Mouse (Mus musculus) gastrocnemius, adult 18-20 months (tissue): ENCODE measurements around the gene Zfp973. TPM values are rescaled to one million over a fixed set of nuclear protein-coding genes. Genes with fewer than 3 reads are reported as not detected.
"Not testable (repeated sequence)": the region's sequence is repeated elsewhere in the genome, so short reads cannot be mapped to it uniquely, and the experiment has no call there.

Source experiments
- DNase-seq: peaks from one replicate; pipeline ENCODE4 v3.0.0; 2021; ENCODE audit warnings: low spot score
- long read RNA-seq, 2 experiments: library from polyadenylated mRNA; stranded (forward); transcript quantifications; one replicate each; pipeline ENCODE4 v2.0.0; 2021
- total RNA-seq, 2 experiments: library from RNA; stranded (reverse); gene quantifications; 2 replicates each; pipeline ENCODE4 v1.2.3; 2021

Gene Zfp973
- 10 to 100 TPM; 11.1 to 13.7 TPM for total RNA-seq
- long read RNA-seq, experiment 1, partial matches to known transcripts: 1 of 9 reads
- long read RNA-seq, experiment 1, other reads (novel, unspliced or antisense): 6 of 9 reads
- long read RNA-seq, experiment 2, partial matches to known transcripts: 3 of 5 reads
- long read RNA-seq, experiment 2, other reads (novel, unspliced or antisense): 1 of 5 reads

GRCm38 (mm10) chr2:176670222-176670621 is at the start of gene Zfp973:
Gene Zfp973, plus strand, starts transcription at chr2:176670522.
- DNase-seq: not testable (repeated sequence)

- DNase-seq: not testable (repeated sequence)
Measured at GRCm38 (mm10) chr2:176636244-176636643, 34.1 kb upstream of the Zfp973 start, which contains the start of gene Gm14308. Gene Gm14308, minus strand, starts transcription at chr2:176636344.

GRCm38 (mm10) chr2:176708051-176708450 is 37.7 kb downstream of the Zfp973 start, which contains the start of gene Gm14305:
Gene Gm14305, plus strand, starts transcription at chr2:176708328.
- DNase-seq: peak; percentile 2

Other genes with a start within 250 kb of the Zfp973 start
- gene Gm14435, start 246.9 kb upstream of the Zfp973 start, total RNA-seq: 1 to 10 TPM; 7.7 to 8.2 TPM
- not detected for gene Gm14434, start 183.7 kb upstream of the Zfp973 start, total RNA-seq
- not detected for gene Zfp967, start 149.5 kb upstream of the Zfp973 start, total RNA-seq
- not detected for gene Gm14308, start 34.2 kb upstream of the Zfp973 start, total RNA-seq
- 1 to 10 TPM; 7.6 to 9.2 TPM for gene Gm14305, start 37.8 kb downstream of the Zfp973 start, total RNA-seq
- 10 to 100 TPM; 10.3 to 12.9 TPM for gene Gm14295, start 128.1 kb downstream of the Zfp973 start, total RNA-seq
- gene Gm14408, start 160.6 kb downstream of the Zfp973 start, total RNA-seq: not detected